ENCODE assay signal across 17 mouse cellular contexts in genomic region chr15:96135816-96136215, GRCm38 (mm10).
DNase-seq lines count a peak whose midpoint lies in the region; ATAC-seq and TF ChIP-seq lines count a peak whose summit lies in the region.
"Had no signal": no experiment of that assay in that cellular context is flagged by ENCODE, and none has a peak within 500 bp of the region (broad histone marks: within the 10 kb centered on the region; RNA-seq: fewer than 3 reads in every experiment).

No protein-coding gene starts in this region.

- no peak for TF ChIP-seq RAD21 in MEL (IDR thresholded peaks at IDR 0.05; ENCODE audit: low read depth, low read length)

- H3K36me3 ChIP-seq in heart, embryonic 12.5 days: no peaks in the 10 kb centered on the region
- no peaks in the 10 kb centered on the region for H3K36me3 ChIP-seq in lung, embryonic 14.5 days (ENCODE audit: insufficient read depth)
- no peaks in the 10 kb centered on the region; a peak in 1 of 4 replicates for H3K36me3 ChIP-seq in MEL (ENCODE audit: control insufficient read depth in 1 of 2, insufficient read depth in 2 of 2, low read length in 2 of 2)
- H3K36me3 ChIP-seq in limb, embryonic 10.5 days: no peaks in the 10 kb centered on the region
- H3K36me3 ChIP-seq: forebrain, embryonic 12.5 days; midbrain, embryonic 13.5 days had no signal

- 14% methylated on average over 6 of the region's 6 CpGs for WGBS in heart, embryonic 12.5 days
- 18% methylated on average over 6 of the region's 6 CpGs for WGBS in lung, embryonic 14.5 days
- 37% methylated on average over 6 of the region's 6 CpGs for WGBS in limb, embryonic 10.5 days

- no peaks in the 10 kb centered on the region for H3K27me3 ChIP-seq in heart, embryonic 12.5 days (replicated peaks)
- H3K27me3 ChIP-seq in lung, embryonic 14.5 days (ENCODE audit: insufficient read depth, low read length): no peaks in the 10 kb centered on the region
- no peaks in the 10 kb centered on the region; a peak in 2 of 4 replicates for H3K27me3 ChIP-seq in MEL (ENCODE audit: control insufficient read depth in 1 of 2, insufficient read depth in 2 of 2, low read length in 2 of 2)
- no peaks in the 10 kb centered on the region for H3K27me3 ChIP-seq in limb, embryonic 10.5 days (ENCODE audit: low read depth, poor library complexity, severe bottlenecking)
- H3K27me3 ChIP-seq: forebrain, embryonic 12.5 days; midbrain, embryonic 13.5 days had no signal

- no peak for ATAC-seq in heart, embryonic 12.5 days (ENCODE audit: insufficient number of reproducible peaks, low FRiP score)
- no peak for ATAC-seq in lung, embryonic 14.5 days (ENCODE audit: insufficient read depth)
- ATAC-seq: activated CD4-positive, CD25-positive, alpha-beta regulatory T cell, adult 4 months had no signal

- H3K9me3 ChIP-seq in heart, embryonic 12.5 days (replicated peaks): no peaks in the 10 kb centered on the region
- H3K9me3 ChIP-seq in lung, embryonic 14.5 days (ENCODE audit: low read depth, low read length): no peaks in the 10 kb centered on the region
- no peaks in the 10 kb centered on the region for H3K9me3 ChIP-seq in MEL (replicated peaks; ENCODE audit: insufficient read depth, low read length)
- no peaks in the 10 kb centered on the region for H3K9me3 ChIP-seq in limb, embryonic 10.5 days (replicated peaks)
- H3K9me3 ChIP-seq: forebrain, embryonic 12.5 days; midbrain, embryonic 13.5 days had no signal

- H3K4me2 ChIP-seq in heart, embryonic 12.5 days: peak overlapping the region; percentile 63
- peak overlapping the region; percentile 40 for H3K4me2 ChIP-seq in lung, embryonic 14.5 days
- H3K4me2 ChIP-seq: midbrain, embryonic 13.5 days had no signal

- H3K79me2 ChIP-seq in MEL (ENCODE audit: control insufficient read depth, insufficient read depth, low read length, poor library complexity): no peaks in the 10 kb centered on the region

- H3K4me3 ChIP-seq in heart, embryonic 12.5 days: peak overlapping the region; percentile 25
- H3K4me3 ChIP-seq in lung, embryonic 14.5 days (ENCODE audit: low read depth, low read length): no peak overlapping the region
- H3K4me3 ChIP-seq in MEL (ENCODE audit: control insufficient read depth in 1 of 2, insufficient read depth in 1 of 2, low read depth in 2 of 2, low read length in 2 of 2): no peak overlapping the region
- H3K4me3 ChIP-seq in limb, embryonic 10.5 days: no peak overlapping the region
- H3K4me3 ChIP-seq: forebrain, embryonic 12.5 days; midbrain, embryonic 13.5 days had no signal

- H3K9ac ChIP-seq in heart, embryonic 12.5 days: no peak overlapping the region
- no peak overlapping the region for H3K9ac ChIP-seq in lung, embryonic 14.5 days
- no peak overlapping the region for H3K9ac ChIP-seq in MEL (ENCODE audit: control insufficient read depth, low read depth, low read length, poor library complexity, severe bottlenecking)
- H3K9ac ChIP-seq: forebrain, embryonic 12.5 days; midbrain, embryonic 13.5 days had no signal

- TF ChIP-seq EP300 in MEL (IDR thresholded peaks at IDR 0.05; ENCODE audit: low read depth in 1 of 2, low read length in 2 of 2): peak in 1 of 2 experiments; percentile 44; a peak in 2 of 4 replicates

- TF ChIP-seq POLR2A in MEL (IDR thresholded peaks at IDR 0.05; ENCODE audit: control insufficient read depth in 1 of 2, insufficient read depth in 1 of 2, low read depth in 1 of 2, low read length in 2 of 2, poor library complexity in 1 of 2): no peak

- H3K4me1 ChIP-seq in heart, embryonic 12.5 days (replicated peaks): peaks cover 36% of the 10 kb centered on the region
- peaks cover 8% of the 10 kb centered on the region; the same call in 1 of the 2 replicates for H3K4me1 ChIP-seq in lung, embryonic 14.5 days (ENCODE audit: insufficient read depth)
- no peaks in the 10 kb centered on the region for H3K4me1 ChIP-seq in MEL (ENCODE audit: control insufficient read depth in 1 of 2, insufficient read depth in 2 of 2, low read length in 2 of 2)
- peaks cover 33% of the 10 kb centered on the region for H3K4me1 ChIP-seq in limb, embryonic 10.5 days

- TF ChIP-seq CTCF in lung, embryonic 14.5 days (IDR thresholded peaks at IDR 0.05; ENCODE audit: low read depth): no peak
- no peak for TF ChIP-seq CTCF in MEL (IDR thresholded peaks at IDR 0.05 in 2 of 3, conservative IDR thresholded peaks at IDR 0.05 in 1 of 3; ENCODE audit: control insufficient read depth in 1 of 3, insufficient read depth in 1 of 3, low read depth in 2 of 3, low read length in 3 of 3, poor library complexity in 1 of 3, severe bottlenecking in 1 of 3)

- no peak overlapping the region for H3K27ac ChIP-seq in heart, embryonic 12.5 days (ENCODE audit: poor library complexity, severe bottlenecking)
- peak overlapping the region; percentile 33; the same call in 1 of the 2 replicates for H3K27ac ChIP-seq in lung, embryonic 14.5 days (ENCODE audit: low read depth)
- H3K27ac ChIP-seq in MEL (ENCODE audit: control insufficient read depth, low read depth, low read length): no peak overlapping the region
- peak overlapping the region; percentile 36; the same call in 1 of the 2 replicates for H3K27ac ChIP-seq in limb, embryonic 10.5 days
- H3K27ac ChIP-seq: forebrain, embryonic 12.5 days; gastrocnemius, adult 2 months; hindbrain, postnatal 0 days; kidney, postnatal 0 days; midbrain, embryonic 13.5 days had no signal

- no peak for DNase-seq in heart, adult 9 months (ENCODE audit: low spot score in 2 of 2)
- no peak for DNase-seq in lung, embryonic 14.5 days
- DNase-seq in lung, adult 18-20 months: no peak
- DNase-seq in MEL (ENCODE audit: low read depth, low spot score): peak; percentile 16
- no peak for DNase-seq in limb, embryonic 10.5 days (ENCODE audit: low spot score)
- DNase-seq in urinary bladder, postnatal 4 days (ENCODE audit: low spot score in 2 of 2): no peak
- DNase-seq in kidney, postnatal 4 days: no peak
- DNase-seq: cerebellum, adult 11 months; gastrocnemius, adult 2 months; lung, postnatal 14 days; spleen, adult 18-20 months had no signal

TF ChIP-seq in MEL, 35 proteins besides CTCF, POLR2A, EP300 and RAD21:
- TF ChIP-seq KAT2A (conservative IDR thresholded peaks at IDR 0.05; ENCODE audit: low read depth, low read length) (no peak), ELF1 (IDR thresholded peaks at IDR 0.05; ENCODE audit: low read depth, low read length) (no peak), UBTF (IDR thresholded peaks at IDR 0.05; ENCODE audit: borderline replicate concordance, insufficient read depth, low read depth, low read length) (no peak), TCF12 (IDR thresholded peaks at IDR 0.05; ENCODE audit: low read depth, low read length) (peak; percentile 12; the same call in 1 of the 2 replicates), POLR2AphosphoS5 (IDR thresholded peaks at IDR 0.05; ENCODE audit: borderline replicate concordance, low read depth, low read length) (no peak), MXI1 (IDR thresholded peaks at IDR 0.05; ENCODE audit: low read depth, low read length) (no peak), CHD1 (IDR thresholded peaks at IDR 0.05; ENCODE audit: low read depth, low read length) (no peak)

Comparison
In these comparisons a context has a peak if more than half of its experiments do, and no peak if none do; other contexts are left out.
1. H3K27ac ChIP-seq: peak in lung, embryonic 14.5 days (single experiment) and limb, embryonic 10.5 days (single experiment); none in heart, embryonic 12.5 days (single experiment) and MEL (single experiment).